Mouse (Mus musculus): Measurements from ENCODE around the gene Samd4b. TPM values are rescaled to one million over a fixed set of nuclear protein-coding genes. Genes with fewer than 3 reads are reported as not detected.

Samd4b gene
- polyA plus RNA-seq, 1 experiment from 2014 or later, result 25.2 TPM

DNA sequence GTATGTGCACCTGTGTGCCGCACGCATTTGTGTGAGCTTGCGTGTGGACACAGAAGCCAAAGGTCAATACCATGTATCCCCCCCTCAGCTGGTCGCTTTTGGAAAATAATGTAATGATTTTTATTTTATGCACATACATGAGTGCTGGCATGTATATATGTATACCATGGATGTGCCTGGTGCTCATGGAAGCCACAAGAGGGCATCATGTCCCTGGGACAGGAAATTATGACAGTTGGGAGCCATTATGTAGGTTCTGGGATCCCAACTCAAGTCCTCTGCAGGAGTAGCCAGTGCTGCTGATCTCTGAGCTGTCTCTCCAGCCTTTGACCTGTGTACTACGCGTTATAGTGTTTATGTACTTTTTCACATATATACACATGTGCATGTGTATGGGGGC, 121.8 kb downstream of the Samd4b start:
- Histone ChIP-seq H3K9me3 (ENCODE audit: control insufficient read depth, low read length) (no peaks in the 10 kb centered on the region), H3K4me2 (ENCODE audit: low read length) (no peak overlapping the region), H3K4me3 (ENCODE audit: control insufficient read depth in 1 of 2, insufficient read depth in 1 of 2, low read depth in 1 of 2, low read length in 2 of 2) (no peak overlapping the region), H3K27me3 (ENCODE audit: control insufficient read depth, insufficient read depth, low read length) (no peaks in the 10 kb centered on the region), H3K36me3 (ENCODE audit: control insufficient read depth, insufficient read depth, low read length) (no peaks in the 10 kb centered on the region), H3K9ac (ENCODE audit: low read length) (no peak overlapping the region), H3K4me1 (ENCODE audit: control insufficient read depth in 2 of 2, insufficient read depth in 2 of 2, low read length in 2 of 2) (peaks cover 2 to 3% of the 10 kb centered on the region in 2 experiments; a peak in 3 of 4 replicates), H3K27ac (replicated peaks in 1 of 2; ENCODE audit: control insufficient read depth in 1 of 2, insufficient read depth in 1 of 2, low read depth in 2 of 2, low read length in 2 of 2) (no peak overlapping the region)
- WGBS, result 84% methylated on average over 6 of the region's 6 CpGs
- no peak for ATAC-seq (ENCODE audit: insufficient number of reproducible peaks, insufficient read depth, low FRiP score, low read depth)

DNA sequence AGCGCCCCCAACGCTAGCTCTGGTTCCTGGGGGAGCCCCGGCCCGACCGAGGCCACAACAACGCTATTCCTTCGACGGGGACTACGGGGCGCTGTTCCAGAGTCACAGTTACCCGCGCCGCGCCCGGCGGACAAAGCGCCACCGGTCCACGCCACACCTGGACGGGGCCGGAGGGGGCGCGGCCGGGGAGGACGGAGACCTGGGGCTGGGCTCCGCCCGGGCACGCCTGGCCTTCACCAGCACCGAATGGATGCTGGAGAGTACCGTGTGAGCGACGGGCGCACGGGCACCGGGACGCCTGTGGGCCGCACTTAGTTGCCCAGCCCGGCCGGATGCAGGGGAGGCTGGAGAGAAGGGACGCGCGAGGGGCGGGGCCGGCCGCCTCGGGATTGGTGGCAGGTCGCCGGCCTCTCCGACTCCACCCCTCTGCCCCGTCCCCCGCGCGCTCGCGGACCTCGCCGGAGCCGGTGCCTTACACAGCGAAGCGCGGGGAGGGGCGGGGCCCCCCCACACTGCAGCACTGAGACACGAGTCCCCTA, 130.7 kb downstream of the Samd4b start:
- Histone ChIP-seq H3K27me3 (ENCODE audit: control insufficient read depth, insufficient read depth, low read length) (peaks cover 24% of the 10 kb centered on the region), H3K4me1 (ENCODE audit: control insufficient read depth in 2 of 2, insufficient read depth in 2 of 2, low read length in 2 of 2) (peaks cover 12 to 18% of the 10 kb centered on the region in 2 experiments; a peak in 3 of 4 replicates), H3K9ac (ENCODE audit: low read length) (peak overlapping the region; percentile 65), H3K4me3 (ENCODE audit: control insufficient read depth in 1 of 2, insufficient read depth in 1 of 2, low read depth in 1 of 2, low read length in 2 of 2) (peak overlapping the region; percentile 47 to 54), H3K4me2 (ENCODE audit: low read length) (peak overlapping the region; percentile 82), H3K27ac (replicated peaks in 1 of 2; ENCODE audit: control insufficient read depth in 1 of 2, insufficient read depth in 1 of 2, low read depth in 2 of 2, low read length in 2 of 2) (no peak overlapping the region), H3K36me3 (ENCODE audit: control insufficient read depth, insufficient read depth, low read length) (no peaks in the 10 kb centered on the region), H3K9me3 (ENCODE audit: control insufficient read depth, low read length) (no peaks in the 10 kb centered on the region)
- WGBS, result under 1% methylated on average over 60 of the region's 63 CpGs
- peak; percentile 60; the same call in 1 of the 2 replicates for ATAC-seq (ENCODE audit: insufficient number of reproducible peaks, insufficient read depth, low FRiP score, low read depth)

DNA sequence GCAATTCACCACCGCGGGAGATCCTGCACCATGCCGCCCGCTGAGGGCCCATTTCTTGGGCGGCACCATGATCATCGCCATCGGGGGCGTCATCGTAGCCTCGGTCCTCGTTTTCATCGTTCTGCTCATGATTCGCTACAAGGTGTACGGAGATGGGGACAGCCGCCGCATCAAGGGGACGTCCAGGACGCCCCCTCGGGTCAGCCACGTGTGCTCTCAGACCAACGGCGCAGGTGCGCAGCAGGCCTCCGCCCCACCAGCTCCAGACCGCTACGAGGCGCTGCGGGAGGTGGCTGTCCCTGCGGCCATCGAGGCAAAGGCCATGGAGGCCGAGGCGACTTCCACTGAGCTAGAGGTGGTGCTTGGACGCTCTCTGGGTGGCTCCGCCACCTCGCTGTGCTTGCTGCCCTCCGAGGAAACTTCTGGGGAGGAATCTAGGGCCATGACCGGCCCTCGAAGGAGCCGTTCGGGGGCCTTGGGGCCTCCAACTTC, 131.2 kb downstream of the Samd4b start:
- ATAC-seq (ENCODE audit: insufficient number of reproducible peaks, insufficient read depth, low FRiP score, low read depth), result no peak
- Histone ChIP-seq H3K4me2 (ENCODE audit: low read length) (peak overlapping the region; percentile 82), H3K4me3 (ENCODE audit: control insufficient read depth in 1 of 2, insufficient read depth in 1 of 2, low read depth in 1 of 2, low read length in 2 of 2) (peak overlapping the region; percentile 47 to 54), H3K9me3 (ENCODE audit: control insufficient read depth, low read length) (no peaks in the 10 kb centered on the region), H3K27me3 (ENCODE audit: control insufficient read depth, insufficient read depth, low read length) (peaks cover 24% of the 10 kb centered on the region), H3K36me3 (ENCODE audit: control insufficient read depth, insufficient read depth, low read length) (no peaks in the 10 kb centered on the region), H3K4me1 (ENCODE audit: control insufficient read depth in 2 of 2, insufficient read depth in 2 of 2, low read length in 2 of 2) (peaks cover 12 to 18% of the 10 kb centered on the region in 2 experiments; a peak in 3 of 4 replicates), H3K9ac (ENCODE audit: low read length) (peak overlapping the region; percentile 65), H3K27ac (replicated peaks in 1 of 2; ENCODE audit: control insufficient read depth in 1 of 2, insufficient read depth in 1 of 2, low read depth in 2 of 2, low read length in 2 of 2) (no peak overlapping the region)
- WGBS, result 12% methylated on average over 40 of the region's 40 CpGs

DNA sequence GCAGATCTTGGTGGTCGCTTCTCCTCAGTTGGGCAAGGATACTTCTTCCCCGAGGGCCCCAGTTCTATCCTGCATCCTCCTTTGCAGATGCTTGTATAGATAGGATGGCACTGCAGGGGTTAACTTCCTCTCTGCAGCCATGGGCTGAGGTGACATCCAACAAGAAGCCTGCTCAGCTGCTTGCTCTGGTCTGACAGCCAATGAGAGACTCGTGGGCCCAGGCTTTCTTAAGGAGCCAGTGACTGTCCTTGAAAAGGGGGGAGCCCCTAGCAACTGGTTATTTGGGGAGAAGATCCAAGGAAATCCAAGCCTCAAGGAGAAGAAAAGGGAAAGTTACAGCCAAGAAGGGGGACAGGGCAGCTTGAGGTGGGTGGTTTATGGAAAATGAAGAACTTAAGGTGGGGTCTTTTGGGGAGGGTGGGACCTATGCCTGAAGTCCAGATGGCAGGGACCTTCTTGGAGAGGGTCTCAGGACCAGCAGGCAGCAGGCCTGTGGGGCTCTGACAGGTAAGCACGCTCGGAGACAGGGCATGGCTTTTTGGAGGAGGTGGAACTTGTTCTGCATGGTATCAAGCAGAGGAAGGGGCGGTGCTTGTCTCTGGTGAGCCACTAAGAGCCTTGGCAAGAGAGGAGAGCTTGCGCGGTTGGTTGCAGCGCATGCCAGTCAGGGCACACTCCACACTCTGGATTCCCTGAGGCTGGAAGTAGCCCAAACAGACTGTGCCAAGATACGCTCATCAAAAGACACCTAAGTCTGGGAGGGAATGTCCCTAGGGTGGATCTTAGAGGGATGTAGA, 133.3 kb downstream of the Samd4b start:
- H3K9me3 ChIP-seq (ENCODE audit: control insufficient read depth, low read length), result no peaks in the 10 kb centered on the region
- H3K9ac ChIP-seq (ENCODE audit: low read length), result no peak overlapping the region
- peaks cover 5% of the 10 kb centered on the region for H3K36me3 ChIP-seq (ENCODE audit: control insufficient read depth, insufficient read depth, low read length)
- ATAC-seq (ENCODE audit: insufficient number of reproducible peaks, insufficient read depth, low FRiP score, low read depth), result no peak
- 58% methylated on average over 10 of the region's 10 CpGs for WGBS
- H3K4me2 ChIP-seq (ENCODE audit: low read length), result no peak overlapping the region
- peaks cover 24% of the 10 kb centered on the region for H3K27me3 ChIP-seq (ENCODE audit: control insufficient read depth, insufficient read depth, low read length)
- no peak overlapping the region for H3K4me3 ChIP-seq (ENCODE audit: control insufficient read depth in 1 of 2, insufficient read depth in 1 of 2, low read depth in 1 of 2, low read length in 2 of 2)
- no peak overlapping the region for H3K27ac ChIP-seq (replicated peaks in 1 of 2; ENCODE audit: control insufficient read depth in 1 of 2, insufficient read depth in 1 of 2, low read depth in 2 of 2, low read length in 2 of 2)
- peaks cover 6 to 9% of the 10 kb centered on the region in 2 experiments; a peak in 2 of 4 replicates for H3K4me1 ChIP-seq (ENCODE audit: control insufficient read depth in 2 of 2, insufficient read depth in 2 of 2, low read length in 2 of 2)

DNA sequence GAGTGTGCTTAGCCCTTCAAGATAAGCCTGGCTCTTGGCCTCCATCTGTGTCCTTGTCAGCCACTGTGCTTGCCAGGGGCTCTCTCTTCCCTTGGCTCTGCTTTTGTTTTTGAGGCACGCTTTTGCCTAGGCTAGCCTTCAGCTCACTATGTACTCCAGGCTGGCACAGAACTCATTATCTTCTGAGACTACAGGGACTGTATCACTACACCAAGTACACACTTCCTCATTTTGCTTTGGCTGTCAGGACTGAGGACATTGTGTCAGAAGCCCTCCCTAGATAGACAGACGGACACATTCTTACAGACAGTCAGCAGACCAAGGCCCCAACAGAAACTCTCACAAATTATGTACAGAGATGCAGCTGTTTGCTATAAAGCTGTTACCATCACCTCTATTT, 135.2 kb downstream of the Samd4b start:
- H3K9ac ChIP-seq (ENCODE audit: low read length), result no peak overlapping the region
- H3K4me1 ChIP-seq (ENCODE audit: control insufficient read depth in 2 of 2, insufficient read depth in 2 of 2, low read length in 2 of 2), result peaks cover 5 to 9% of the 10 kb centered on the region in 2 experiments; a peak in 2 of 4 replicates
- WGBS, result 87% methylated on average over 2 of the region's 2 CpGs
- H3K27ac ChIP-seq (replicated peaks in 1 of 2; ENCODE audit: control insufficient read depth in 1 of 2, insufficient read depth in 1 of 2, low read depth in 2 of 2, low read length in 2 of 2), result no peak overlapping the region
- no peak overlapping the region for H3K4me2 ChIP-seq (ENCODE audit: low read length)
- H3K4me3 ChIP-seq (ENCODE audit: control insufficient read depth in 1 of 2, insufficient read depth in 1 of 2, low read depth in 1 of 2, low read length in 2 of 2), result no peak overlapping the region
- ATAC-seq (ENCODE audit: insufficient number of reproducible peaks, insufficient read depth, low FRiP score, low read depth), result no peak
- H3K36me3 ChIP-seq (ENCODE audit: control insufficient read depth, insufficient read depth, low read length), result peaks cover 20% of the 10 kb centered on the region
- no peaks in the 10 kb centered on the region for H3K9me3 ChIP-seq (ENCODE audit: control insufficient read depth, low read length)
- peaks cover 17% of the 10 kb centered on the region for H3K27me3 ChIP-seq (ENCODE audit: control insufficient read depth, insufficient read depth, low read length)

DNA sequence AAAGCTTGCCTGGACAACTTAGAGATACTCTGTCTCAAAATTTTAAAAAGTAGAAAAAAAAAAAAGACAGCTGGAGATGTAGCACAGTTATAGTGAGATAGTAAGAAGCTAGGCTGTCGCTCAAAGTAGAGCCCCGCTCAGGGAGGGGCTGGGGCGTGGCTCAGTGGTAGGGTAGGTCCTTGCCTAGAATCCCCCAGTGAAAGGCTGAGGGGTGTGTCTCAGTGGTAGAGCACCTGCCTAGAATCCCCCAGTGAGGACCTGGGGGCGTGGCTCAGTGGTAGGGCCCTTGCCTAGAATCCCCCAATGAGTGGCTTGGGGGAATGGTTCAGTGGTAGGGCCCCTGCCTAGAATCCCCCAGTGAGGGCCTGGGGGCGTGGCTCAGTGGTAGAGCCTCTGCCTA, 137.6 kb downstream of the Samd4b start:
- WGBS, result 95% methylated on average over 4 of the region's 5 CpGs
- Histone ChIP-seq H3K9me3 (ENCODE audit: control insufficient read depth, low read length) (no peaks in the 10 kb centered on the region), H3K27me3 (ENCODE audit: control insufficient read depth, insufficient read depth, low read length) (no peaks in the 10 kb centered on the region), H3K36me3 (ENCODE audit: control insufficient read depth, insufficient read depth, low read length) (peaks cover 21% of the 10 kb centered on the region), H3K4me1 (ENCODE audit: control insufficient read depth in 2 of 2, insufficient read depth in 2 of 2, low read length in 2 of 2) (no peaks in the 10 kb centered on the region), H3K9ac (ENCODE audit: low read length) (no peak overlapping the region), H3K4me2 (ENCODE audit: low read length) (no peak overlapping the region), H3K27ac (replicated peaks in 1 of 2; ENCODE audit: control insufficient read depth in 1 of 2, insufficient read depth in 1 of 2, low read depth in 2 of 2, low read length in 2 of 2) (no peak overlapping the region), H3K4me3 (ENCODE audit: control insufficient read depth in 1 of 2, insufficient read depth in 1 of 2, low read depth in 1 of 2, low read length in 2 of 2) (no peak overlapping the region)
- no peak for ATAC-seq (ENCODE audit: insufficient number of reproducible peaks, insufficient read depth, low FRiP score, low read depth)

DNA sequence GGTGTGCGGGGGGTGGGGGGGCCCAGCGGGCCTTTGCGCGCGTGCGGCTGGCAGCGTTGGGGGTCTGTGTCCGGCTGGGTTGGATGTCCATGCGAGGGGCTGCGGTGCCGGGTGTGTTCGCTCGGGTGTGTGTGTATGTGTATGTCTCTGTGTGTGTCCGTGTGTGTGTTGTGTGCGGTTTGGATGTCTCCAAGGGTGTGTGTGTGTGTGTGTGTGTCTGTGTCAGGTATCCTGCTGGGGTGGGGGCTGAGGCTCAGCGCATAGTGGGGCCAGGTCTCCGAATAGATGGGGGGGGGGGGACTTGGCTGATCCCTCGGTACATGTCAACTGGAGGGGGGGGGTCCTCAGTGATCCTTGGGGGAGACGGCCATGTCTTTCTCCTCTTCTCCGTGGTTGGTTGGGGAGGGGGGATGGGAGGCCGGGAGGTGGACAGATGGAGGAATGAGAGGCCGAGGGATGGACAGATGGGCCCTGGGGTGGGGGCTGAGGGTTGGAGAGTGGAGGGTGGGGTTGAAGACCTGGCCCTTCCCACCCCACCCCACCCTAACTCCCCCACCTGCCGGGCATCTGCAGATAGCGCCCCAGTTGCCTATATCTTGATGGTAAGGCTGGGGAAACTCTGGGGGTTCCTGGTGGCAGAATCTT, 145.5 kb downstream of the Samd4b start:
- Histone ChIP-seq H3K36me3 (ENCODE audit: control insufficient read depth, insufficient read depth, low read length) (no peaks in the 10 kb centered on the region), H3K4me1 (ENCODE audit: control insufficient read depth in 2 of 2, insufficient read depth in 2 of 2, low read length in 2 of 2) (peaks cover 2 to 4% of the 10 kb centered on the region in 2 experiments; a peak in 3 of 4 replicates), H3K4me2 (ENCODE audit: low read length) (peak overlapping the region; percentile 99), H3K27ac (replicated peaks in 1 of 2; ENCODE audit: control insufficient read depth in 1 of 2, insufficient read depth in 1 of 2, low read depth in 2 of 2, low read length in 2 of 2) (no peak overlapping the region), H3K4me3 (ENCODE audit: control insufficient read depth in 1 of 2, insufficient read depth in 1 of 2, low read depth in 1 of 2, low read length in 2 of 2) (peak overlapping the region; percentile 74 to 80), H3K9me3 (ENCODE audit: control insufficient read depth, low read length) (no peaks in the 10 kb centered on the region), H3K27me3 (ENCODE audit: control insufficient read depth, insufficient read depth, low read length) (no peaks in the 10 kb centered on the region), H3K9ac (ENCODE audit: low read length) (peak overlapping the region; percentile 83)
- 3% methylated on average over 24 of the region's 24 CpGs for WGBS
- ATAC-seq (ENCODE audit: insufficient number of reproducible peaks, insufficient read depth, low FRiP score, low read depth), result no peak
